Mouse (Mus musculus) MEL (cell line): ENCODE data around the gene Reln. TPM values are rescaled to one million over a fixed set of nuclear protein-coding genes. Genes with fewer than 3 reads are reported as not detected.

Source experiments
- DNase-seq: peaks from one replicate; pipeline ENCODE4 v3.0.0; 2011; ENCODE audit warnings: low read depth, low spot score
- H3K27ac ChIP-seq: 2 replicates; pipeline ENCODE4 v1.5.1; 2012; ENCODE audit warnings: low read depth, mild to moderate bottlenecking, control low read depth, low read length, moderate library complexity; ENCODE audit not compliant: control insufficient read depth
- H3K27me3 ChIP-seq, 2 experiments: fragments of 150-350 bp in 1 of 2; sonication (generic) in 1 of 2; 2 replicates each; pipeline ENCODE4 v1.6.1; 2012; ENCODE audit warnings: low read length in 2 of 2, mild to moderate bottlenecking in 2 of 2, improper control_type of control experiment in 1 of 2, moderate library complexity in 1 of 2; ENCODE audit not compliant: insufficient read depth in 2 of 2, control insufficient read depth in 1 of 2
- H3K36me3 ChIP-seq, 2 experiments: 2 replicates each; pipeline ENCODE4 v1.6.1; 2012 to 2014; ENCODE audit warnings: low read length in 2 of 2, improper control_type of control experiment in 1 of 2, inconsistent platforms in 1 of 2, mild to moderate bottlenecking in 1 of 2; ENCODE audit not compliant: insufficient read depth in 2 of 2, control insufficient read depth in 1 of 2
- H3K4me1 ChIP-seq, 2 experiments: fragments of 150-350 bp in 1 of 2; sonication (generic) in 1 of 2; 2 replicates each; pipeline ENCODE4 v1.6.1; 2012; ENCODE audit warnings: low read length in 2 of 2, improper control_type of control experiment in 1 of 2, mild to moderate bottlenecking in 1 of 2; ENCODE audit not compliant: insufficient read depth in 2 of 2, control insufficient read depth in 1 of 2
- H3K4me3 ChIP-seq, 2 experiments: fragments of 150-350 bp in 1 of 2; sonication (generic) in 1 of 2; 2 replicates each; pipeline ENCODE4 v1.5.1; 2012; ENCODE audit warnings: low read depth in 2 of 2, low read length in 2 of 2, mild to moderate bottlenecking in 2 of 2, moderate library complexity in 2 of 2, control low read depth in 1 of 2, improper control_type of control experiment in 1 of 2; ENCODE audit not compliant: control insufficient read depth in 1 of 2, insufficient read depth in 1 of 2
- H3K79me2 ChIP-seq: 2 replicates; pipeline ENCODE4 v1.6.1; 2012; ENCODE audit warnings: mild to moderate bottlenecking, low read length, moderate library complexity; ENCODE audit not compliant: control insufficient read depth, poor library complexity, insufficient read depth
- H3K9ac ChIP-seq: 2 replicates; pipeline ENCODE4 v1.6.1; 2012; ENCODE audit warnings: low read depth, mild to moderate bottlenecking, control low read depth, low read length, moderate library complexity; ENCODE audit not compliant: control insufficient read depth, poor library complexity, severe bottlenecking
- H3K9me3 ChIP-seq: fragments of 150-350 bp; sonication (generic); replicated peaks from 2 replicates; pipeline ENCODE4 v1.6.1; 2012; ENCODE audit warnings: mild to moderate bottlenecking, low read length, improper control_type of control experiment, moderate library complexity; ENCODE audit not compliant: insufficient read depth
- BHLHE40 ChIP-seq: IDR thresholded peaks from 2 replicates; pipeline ENCODE4 v1.6.1; 2012; ENCODE audit warnings: low read depth, mild to moderate bottlenecking, inconsistent platforms, low read length, improper control_type of control experiment, borderline replicate concordance
- CHD1 ChIP-seq: IDR thresholded peaks from 2 replicates; pipeline ENCODE4 v1.6.1; 2012; ENCODE audit warnings: low read depth, mild to moderate bottlenecking, inconsistent platforms, low read length, improper control_type of control experiment
- CHD2 ChIP-seq: IDR thresholded peaks from 2 replicates; pipeline ENCODE4 v1.6.1; 2011; ENCODE audit warnings: low read length, improper control_type of control experiment
- ELF1 ChIP-seq: IDR thresholded peaks from 2 replicates; pipeline ENCODE4 v1.6.1; 2014; ENCODE audit warnings: low read depth, mild to moderate bottlenecking, inconsistent platforms, low read length, improper control_type of control experiment, moderate library complexity
- EP300 ChIP-seq, 2 experiments: IDR thresholded peaks; 2 replicates each; pipeline ENCODE4 v1.6.1; 2011; ENCODE audit warnings: improper control_type of control experiment in 2 of 2, low read length in 2 of 2, low read depth in 1 of 2, mild to moderate bottlenecking in 1 of 2
- GATA1 ChIP-seq: IDR thresholded peaks from 2 replicates; pipeline ENCODE4 v1.6.1; 2011; ENCODE audit warnings: low read depth, low read length, improper control_type of control experiment
- HCFC1 ChIP-seq: IDR thresholded peaks from 2 replicates; pipeline ENCODE4 v1.6.1; 2012; ENCODE audit warnings: low read depth, mild to moderate bottlenecking, inconsistent platforms, low read length, improper control_type of control experiment, moderate library complexity
- KAT2A ChIP-seq: conservative IDR thresholded peaks from 2 replicates; pipeline ENCODE4 v1.6.1; 2012; ENCODE audit warnings: low read depth, low read length, improper control_type of control experiment, inconsistent platforms
- MAX ChIP-seq: IDR thresholded peaks from 2 replicates; pipeline ENCODE4 v1.6.1; 2011; ENCODE audit warnings: low read length, improper control_type of control experiment
- MXI1 ChIP-seq: IDR thresholded peaks from 2 replicates; pipeline ENCODE4 v1.6.1; 2011; ENCODE audit warnings: mild to moderate bottlenecking, low read depth, low read length, improper control_type of control experiment
- MYB ChIP-seq: IDR thresholded peaks from 2 replicates; pipeline ENCODE4 v1.6.1; 2011; ENCODE audit warnings: mild to moderate bottlenecking, low read depth, low read length, improper control_type of control experiment
- MYC ChIP-seq: IDR thresholded peaks from 2 replicates; pipeline ENCODE4 v1.6.1; 2011; ENCODE audit warnings: low read depth, mild to moderate bottlenecking, low read length, improper control_type of control experiment, moderate library complexity
- POLR2A ChIP-seq, 2 experiments: IDR thresholded peaks; 2 replicates each; pipeline ENCODE4 v1.6.1; 2011 to 2012; ENCODE audit warnings: low read length in 2 of 2, mild to moderate bottlenecking in 2 of 2, control low read depth in 1 of 2, improper control_type of control experiment in 1 of 2, low read depth in 1 of 2, moderate library complexity in 1 of 2; ENCODE audit not compliant: control insufficient read depth in 1 of 2, insufficient read depth in 1 of 2, poor library complexity in 1 of 2
- POLR2AphosphoS2 ChIP-seq: IDR thresholded peaks from 2 replicates; pipeline ENCODE4 v1.6.1; 2011; ENCODE audit warnings: low read length, improper control_type of control experiment
- POLR2AphosphoS5 ChIP-seq: IDR thresholded peaks from 2 replicates; pipeline ENCODE4 v1.6.1; 2012; ENCODE audit warnings: low read depth, borderline replicate concordance, mild to moderate bottlenecking, inconsistent platforms, low read length, moderate library complexity, mixed read lengths
- RAD21 ChIP-seq: IDR thresholded peaks from 2 replicates; pipeline ENCODE4 v1.6.1; 2011; ENCODE audit warnings: mild to moderate bottlenecking, low read depth, low read length, improper control_type of control experiment
- RCOR1 ChIP-seq: IDR thresholded peaks from 2 replicates; pipeline ENCODE4 v1.6.1; 2012; ENCODE audit warnings: low read depth, mild to moderate bottlenecking, inconsistent platforms, low read length, improper control_type of control experiment
- SIN3A ChIP-seq: IDR thresholded peaks from 2 replicates; pipeline ENCODE4 v1.6.1; 2012; ENCODE audit warnings: low read length, improper control_type of control experiment, inconsistent platforms
- SMC3 ChIP-seq: IDR thresholded peaks from 2 replicates; pipeline ENCODE4 v1.6.1; 2011; ENCODE audit warnings: low read depth, low read length, improper control_type of control experiment
- TBP ChIP-seq: IDR thresholded peaks from 2 replicates; pipeline ENCODE4 v1.8.0; 2011; ENCODE audit warnings: low read depth, low read length, improper control_type of control experiment
- UBTF ChIP-seq: IDR thresholded peaks from 2 replicates; pipeline ENCODE4 v1.6.1; 2012; ENCODE audit warnings: low read depth, mild to moderate bottlenecking, inconsistent platforms, low read length, improper control_type of control experiment, moderate library complexity, borderline replicate concordance; ENCODE audit not compliant: insufficient read depth
- USF1 ChIP-seq: IDR thresholded peaks from 2 replicates; pipeline ENCODE4 v1.6.1; 2014; ENCODE audit warnings: low read depth, mild to moderate bottlenecking, inconsistent platforms, low read length, improper control_type of control experiment, moderate library complexity
- ZC3H11A ChIP-seq: IDR thresholded peaks from 2 replicates; pipeline ENCODE4 v1.6.1; 2012; ENCODE audit warnings: low read depth, mild to moderate bottlenecking, inconsistent platforms, low read length, improper control_type of control experiment
- ZMIZ1 ChIP-seq: IDR thresholded peaks from 2 replicates; pipeline ENCODE4 v1.6.1; 2012; ENCODE audit warnings: low read depth, mild to moderate bottlenecking, inconsistent platforms, low read length, improper control_type of control experiment, moderate library complexity
- ZNF384 ChIP-seq: IDR thresholded peaks from 2 replicates; pipeline ENCODE4 v1.6.1; 2012; ENCODE audit warnings: low read depth, mild to moderate bottlenecking, inconsistent platforms, low read length, improper control_type of control experiment
- polyA plus RNA-seq, 2 experiments: library from polyadenylated mRNA; stranded (reverse) in 1 of 2; unstranded in 1 of 2; fragments of >175 nt in 1 of 2; fragments of >200 nt in 1 of 2; gene quantifications; 2 replicates each; pipeline versions ENCODE4 v1.2.1 to v1.2.4; 2012; ENCODE audit warnings: low replicate concordance in 2 of 2, low read depth in 1 of 2; ENCODE audit not compliant: insufficient read length in 2 of 2, insufficient read depth in 1 of 2, missing spikeins in 1 of 2
- total RNA-seq: library from RNA; depleted of rRNA; stranded (reverse); fragments of 300-350 nt; gene quantifications from 2 replicates; pipeline ENCODE4 v1.2.3, GENCODE M21; 2012

The Reln gene
- total and polyA plus RNA-seq, 3 experiments: not detected

DNA sequence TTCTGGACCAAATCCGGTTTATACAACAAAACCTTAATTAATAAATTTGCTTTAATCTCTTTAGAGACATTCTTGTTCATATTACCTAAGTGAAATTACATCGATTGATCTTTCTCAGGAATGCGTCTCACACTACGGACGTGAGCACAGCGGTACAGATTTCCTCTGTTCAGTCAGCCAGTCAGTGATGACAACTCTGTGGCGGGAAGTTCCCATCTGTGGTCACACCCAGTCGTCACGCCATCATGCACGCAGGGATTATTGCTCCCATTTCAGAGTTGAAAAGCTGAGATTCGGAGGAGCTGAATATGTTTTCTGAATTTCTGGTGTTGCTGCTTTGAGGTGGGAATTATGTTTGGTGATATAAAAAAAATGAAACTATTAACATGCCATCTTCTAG, 316.1 kb downstream of the Reln start (continued):
- TF ChIP-seq CHD1 (no peak), MYC (no peak), GATA1 (no peak)

DNA sequence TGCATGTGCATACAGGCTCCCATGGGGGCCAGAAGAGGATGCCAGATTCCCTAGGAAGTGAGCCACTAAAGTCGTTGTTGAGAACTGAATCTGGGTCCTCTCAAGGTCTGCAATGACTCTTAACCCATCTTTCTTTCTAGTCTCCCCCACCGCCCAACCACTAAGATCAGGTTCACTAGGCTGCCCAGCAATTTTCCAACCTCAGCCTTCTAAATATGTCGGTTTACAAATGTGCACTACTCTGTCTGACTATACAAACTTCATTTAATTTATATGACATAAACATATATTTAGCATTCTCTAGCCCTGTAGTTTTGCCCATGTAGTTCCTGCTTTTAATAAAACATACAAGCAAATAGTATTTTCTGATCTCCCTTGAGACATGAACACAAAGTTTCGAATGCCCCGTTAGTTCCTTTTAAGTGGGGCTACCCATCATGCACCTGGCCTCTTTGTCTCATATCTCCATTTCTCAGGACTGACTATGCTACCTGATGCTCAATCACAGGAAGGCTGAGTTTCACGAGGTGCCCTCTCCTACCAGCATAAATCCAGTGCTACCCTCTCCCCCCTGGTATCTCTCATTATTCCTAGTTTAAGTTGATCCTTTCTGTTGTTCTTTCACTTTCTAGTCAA, 317.1 kb downstream of the Reln start:
- DNase-seq: no peak
- no peaks in the 10 kb centered on the region for H3K9me3 ChIP-seq
- no peak for TF ChIP-seq SMC3
- no peak for TF ChIP-seq CHD2
- TF ChIP-seq MXI1: no peak
- no peak for TF ChIP-seq USF1
- TF ChIP-seq ZNF384: no peak
- no peak for TF ChIP-seq ELF1
- no peak for TF ChIP-seq KAT2A
- TF ChIP-seq BHLHE40: no peak
- TF ChIP-seq HCFC1: no peak
- no peak for TF ChIP-seq ZC3H11A
- H3K27me3 ChIP-seq: peaks cover 0 to 1% of the 10 kb centered on the region in 2 experiments; a peak in 2 of 4 replicates
- H3K79me2 ChIP-seq: no peaks in the 10 kb centered on the region
- H3K9ac ChIP-seq: no peak overlapping the region
- H3K36me3 ChIP-seq: no peaks in the 10 kb centered on the region
- no peak overlapping the region for H3K27ac ChIP-seq
- no peaks in the 10 kb centered on the region for H3K4me1 ChIP-seq
- no peak overlapping the region for H3K4me3 ChIP-seq

GRCm38 (mm10) chr5:22025746-22026145, 318.8 kb downstream of the Reln start:
- no peak overlapping the region for H3K27ac ChIP-seq
- no peaks in the 10 kb centered on the region for H3K79me2 ChIP-seq
- no peaks in the 10 kb centered on the region; a peak in 1 of 4 replicates for H3K27me3 ChIP-seq
- no peak overlapping the region for H3K4me3 ChIP-seq
- no peaks in the 10 kb centered on the region for H3K9me3 ChIP-seq
- no peak overlapping the region for H3K9ac ChIP-seq
- no peak for DNase-seq
- TF ChIP-seq RAD21 (no peak), BHLHE40 (no peak), MYB (no peak), SIN3A (no peak), TBP (no peak), POLR2AphosphoS2 (no peak), ZNF384 (no peak), POLR2A (IDR thresholded peaks at IDR 0.05; ENCODE audit: control insufficient read depth in 1 of 2, insufficient read depth in 1 of 2, low read depth in 1 of 2, low read length in 2 of 2, poor library complexity in 1 of 2) (no peak), EP300 (IDR thresholded peaks at IDR 0.05; ENCODE audit: low read depth in 1 of 2, low read length in 2 of 2) (no peak), MAX (no peak), ZMIZ1 (no peak), POLR2AphosphoS5 (no peak), RCOR1 (no peak), UBTF (no peak)
- TF ChIP-seq, all 39 proteins: peak for 0
- Histone ChIP-seq H3K4me1 (no peaks in the 10 kb centered on the region), H3K36me3 (no peaks in the 10 kb centered on the region)
